Mouse (Mus musculus): ENCODE data around the gene Gm45618.
"Not testable (repeated sequence)": the region's sequence is repeated elsewhere in the genome, so short reads cannot be mapped to it uniquely, and the experiment has no call there.

Gene Gm45618

DNA sequence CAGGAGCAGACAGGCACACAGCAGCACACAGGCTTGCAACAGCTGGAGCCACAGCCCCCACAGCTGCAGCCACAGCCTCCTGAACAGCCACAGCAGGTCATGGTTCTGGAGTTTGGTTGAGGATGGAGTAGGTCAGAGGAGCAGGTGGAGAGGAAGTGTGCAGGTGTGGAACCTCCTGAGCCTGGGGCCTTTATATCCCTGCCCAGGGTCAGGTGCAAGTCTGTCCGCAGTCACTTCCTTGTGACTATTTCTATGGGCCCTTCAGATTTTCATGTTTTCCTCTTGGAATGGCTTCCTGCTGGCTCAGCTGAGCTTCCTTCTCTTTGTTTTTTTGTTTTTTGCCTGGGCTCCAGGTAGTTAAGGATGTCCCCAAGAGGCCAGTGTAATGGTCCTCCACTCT, at the start of gene Gm45618:
Gm45618 (minus strand) TSS at position 101 of the 400 bp plus-strand sequence.
- not testable (repeated sequence) for DNase-seq (ENCODE audit: low read depth, low spot score)

DNA sequence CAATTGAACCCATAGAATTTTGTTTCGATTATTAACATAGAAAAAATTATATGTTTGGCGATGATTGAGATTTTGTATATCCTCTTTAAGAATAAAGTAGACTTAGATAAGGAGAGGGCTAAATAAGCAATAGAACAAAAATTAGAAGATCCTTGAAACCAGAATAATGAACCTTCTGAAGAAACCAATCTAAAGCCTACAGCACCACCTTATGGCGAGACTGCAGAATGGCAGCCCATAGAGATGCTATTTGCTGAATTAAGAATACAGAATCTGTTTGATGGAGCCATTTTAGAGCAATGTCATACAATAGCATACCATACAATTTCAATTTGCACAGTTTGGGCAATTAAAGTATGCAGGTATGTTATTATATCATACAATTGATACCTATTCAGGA, 49.3 kb upstream of the Gm45618 start:
- peak; percentile 17 for DNase-seq (ENCODE audit: low read depth, low spot score)

DNA sequence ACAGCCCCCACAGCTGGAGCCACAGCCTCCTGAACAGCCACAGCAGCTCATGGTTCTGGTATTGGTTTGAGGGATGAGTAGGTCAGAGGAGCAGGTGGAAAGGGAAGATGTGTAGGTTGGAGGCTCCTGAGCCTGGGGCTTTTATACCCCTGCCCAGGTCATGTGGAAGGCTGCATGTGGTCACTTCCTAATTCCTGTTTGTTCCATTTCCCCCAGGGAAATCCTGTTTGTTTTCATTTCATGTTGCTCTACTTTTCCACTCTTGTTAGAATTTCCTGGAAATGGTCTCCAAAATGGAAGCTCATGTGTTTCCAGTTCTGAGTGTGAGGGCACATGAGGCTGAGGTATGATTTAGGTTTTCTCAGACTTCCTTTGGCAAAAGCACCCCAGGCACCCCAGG, 45.1 kb upstream of the Gm45618 start, which contains the start of gene Gm4553:
Gm4553 (minus strand) TSS at position 101 of the 400 bp plus-strand sequence.
- DNase-seq (ENCODE audit: low read depth, low spot score), result not testable (repeated sequence)

DNA sequence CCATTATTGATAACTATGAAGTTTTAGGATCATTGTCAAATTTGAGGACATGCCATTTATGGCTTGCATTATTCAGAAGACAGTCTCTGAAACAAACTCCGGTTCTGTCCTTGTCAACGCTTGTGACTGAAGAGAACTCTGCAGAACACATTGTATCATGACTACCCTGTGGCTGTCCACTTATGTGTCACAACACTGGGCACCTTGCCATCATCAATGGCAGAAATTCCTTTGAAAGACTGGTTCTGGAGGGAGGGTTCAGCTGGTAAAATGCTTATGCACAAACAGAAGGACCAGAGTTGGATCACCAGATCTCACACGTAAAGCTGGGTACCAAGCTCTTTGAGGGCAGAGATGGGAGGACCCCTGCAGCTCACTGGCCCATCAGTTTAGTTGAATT, 38.8 kb upstream of the Gm45618 start:
- DNase-seq (ENCODE audit: low read depth, low spot score), result no peak

DNA sequence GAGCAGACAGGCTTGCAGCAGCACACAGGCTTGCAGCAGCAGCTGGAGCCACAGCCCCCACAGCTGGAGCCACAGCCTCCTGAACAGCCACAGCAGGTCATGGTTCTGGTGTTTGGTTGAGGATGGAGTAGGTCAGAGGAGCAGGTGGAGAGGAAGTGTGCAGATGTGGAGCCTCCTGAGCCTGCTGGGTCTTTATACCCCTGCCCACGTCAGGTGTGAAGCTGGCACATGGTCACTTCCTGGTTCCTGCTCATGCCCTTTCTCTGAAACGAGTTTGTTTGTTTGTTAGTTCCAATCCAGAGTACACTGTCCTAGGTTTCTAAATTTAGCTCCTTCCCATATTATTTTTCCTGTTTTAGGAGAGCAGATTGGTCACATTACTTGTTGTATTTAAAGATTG, 36.5 kb upstream of the Gm45618 start, which contains the start of gene Gm29735:
Gm29735 (minus strand) TSS at position 101 of the 400 bp plus-strand sequence.
- DNase-seq (ENCODE audit: low read depth, low spot score), result not testable (repeated sequence)

DNA sequence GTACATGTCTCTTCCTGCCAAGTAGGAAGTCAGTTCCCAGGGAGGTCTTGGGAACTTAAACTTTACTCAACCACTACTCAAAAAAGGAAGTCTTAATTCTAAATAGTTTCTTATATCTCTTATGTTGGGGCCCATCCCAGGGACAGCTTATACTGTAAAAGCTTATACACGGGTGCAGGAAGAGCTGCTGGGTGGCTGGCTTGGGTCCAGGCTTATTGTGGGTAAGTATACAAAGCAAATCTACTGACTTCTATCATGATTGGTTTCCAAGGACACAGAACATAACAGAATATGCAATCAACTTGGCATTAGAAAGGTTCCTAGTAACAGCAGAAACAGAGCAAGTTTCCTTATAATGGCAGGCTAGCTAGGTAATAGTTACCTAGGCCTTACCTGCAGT, 34.8 kb upstream of the Gm45618 start:
- DNase-seq (ENCODE audit: low read depth, low spot score), result no peak

DNA sequence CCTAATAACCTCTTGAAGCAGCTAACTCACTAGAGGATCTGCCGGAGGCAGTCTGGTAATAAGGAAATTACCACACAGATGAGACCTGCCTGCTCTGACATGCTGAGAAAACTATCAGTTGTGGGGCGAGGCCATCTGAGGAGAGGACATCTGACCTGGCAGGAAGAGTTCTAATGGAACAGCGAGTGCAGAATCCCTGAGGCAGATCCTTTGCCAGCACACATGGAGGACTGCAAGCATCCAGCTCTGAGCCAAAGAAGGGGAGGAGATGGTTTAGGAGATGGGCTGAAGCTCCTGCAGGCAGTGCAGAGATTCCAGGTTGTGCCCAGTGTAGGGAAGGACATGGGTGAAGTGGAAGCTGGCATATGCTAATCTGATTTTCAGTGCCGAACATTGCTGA, 31.7 kb upstream of the Gm45618 start:
- DNase-seq (ENCODE audit: low read depth, low spot score), result no peak

DNA sequence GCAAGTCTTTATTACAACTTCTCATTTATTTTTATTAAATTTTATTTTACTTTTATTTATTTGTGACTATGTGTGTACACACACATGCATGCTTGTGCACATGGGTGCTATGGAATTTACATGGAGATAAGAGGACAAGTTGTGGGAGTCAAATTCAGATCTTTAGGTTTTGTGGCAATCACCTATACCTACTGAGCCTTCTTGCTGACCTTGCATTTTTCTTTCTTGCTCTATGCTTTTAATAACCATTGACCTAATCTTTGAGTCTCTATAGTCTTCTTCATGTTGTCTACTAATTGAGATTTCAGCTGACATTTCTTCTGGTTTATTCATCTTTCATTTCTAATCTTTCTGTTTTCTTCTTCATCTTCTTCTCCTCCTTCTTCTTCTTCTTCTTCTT, 28.1 kb upstream of the Gm45618 start:
- DNase-seq (ENCODE audit: low read depth, low spot score), result no peak

DNA sequence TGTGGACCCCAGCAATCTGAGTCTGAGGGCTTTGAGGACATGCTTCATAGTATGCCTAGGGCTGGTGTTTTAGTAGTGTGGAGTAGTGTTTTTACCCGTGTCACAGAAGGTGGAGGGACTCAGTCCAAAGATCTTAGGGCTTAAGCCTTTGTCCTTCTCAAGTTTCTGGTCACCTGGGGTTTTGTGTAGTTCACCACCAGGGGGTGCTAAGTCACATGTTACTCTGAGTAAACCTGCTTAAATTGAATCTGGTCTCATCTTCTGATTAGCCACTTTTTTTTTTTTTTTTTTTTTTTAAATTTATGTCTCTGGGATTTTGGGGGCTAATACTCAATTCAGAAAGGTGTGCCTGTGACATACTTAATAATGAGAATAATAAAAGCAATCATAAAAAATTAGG, 25.5 kb upstream of the Gm45618 start:
- DNase-seq (ENCODE audit: low read depth, low spot score), result peak; percentile 39

DNA sequence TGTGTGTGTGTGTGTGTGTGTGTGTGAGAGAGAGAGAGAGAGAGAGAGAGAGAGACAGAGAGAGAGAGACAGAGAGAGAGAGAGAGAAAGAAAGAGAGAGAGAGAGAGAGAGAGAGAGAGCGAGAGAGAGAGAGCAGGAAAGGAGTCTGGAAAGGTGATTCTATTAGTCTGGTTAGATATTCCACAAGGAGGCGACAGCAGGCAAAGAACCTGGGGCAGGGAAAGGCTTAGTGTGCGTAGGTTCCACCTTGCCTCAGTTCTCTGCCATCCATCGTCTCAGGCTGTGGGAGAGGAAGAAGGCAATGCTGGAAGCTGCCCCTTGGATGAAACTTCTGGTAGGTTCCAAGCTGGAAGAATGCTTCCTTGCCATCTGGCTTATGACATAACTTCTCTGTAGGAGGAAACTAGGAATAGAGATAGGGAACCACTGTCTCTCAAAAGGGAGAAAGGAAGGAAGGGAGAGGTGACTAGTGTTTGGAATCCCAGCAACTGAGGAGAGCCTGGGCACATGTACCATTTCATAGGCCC, 24.9 kb upstream of the Gm45618 start:
- DNase-seq (ENCODE audit: low read depth, low spot score), result no peak

DNA sequence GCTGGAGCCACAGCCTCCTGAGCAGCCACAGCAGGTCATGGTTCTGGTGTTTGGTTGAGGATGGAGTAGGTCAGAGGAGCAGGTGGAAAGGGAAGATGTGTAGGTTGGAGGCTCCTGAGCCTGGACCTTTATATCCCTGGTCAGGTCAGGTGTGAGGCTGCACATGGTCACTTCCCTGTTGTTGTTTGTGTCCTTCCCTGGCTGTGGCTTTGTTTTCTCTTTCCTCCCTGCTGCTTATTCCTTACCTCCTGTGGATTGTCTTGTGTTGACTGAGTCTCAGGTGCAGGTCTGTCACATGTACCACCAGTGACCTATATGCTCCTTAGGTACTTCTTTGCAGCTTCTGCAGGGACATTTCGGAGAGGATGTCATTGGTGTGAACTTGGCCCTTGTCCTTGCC, 24.0 kb upstream of the Gm45618 start, which contains the start of gene Gm45337:
Gm45337 (minus strand) TSS at position 101 of the 400 bp plus-strand sequence.
- no peak for DNase-seq (ENCODE audit: low read depth, low spot score)

DNA sequence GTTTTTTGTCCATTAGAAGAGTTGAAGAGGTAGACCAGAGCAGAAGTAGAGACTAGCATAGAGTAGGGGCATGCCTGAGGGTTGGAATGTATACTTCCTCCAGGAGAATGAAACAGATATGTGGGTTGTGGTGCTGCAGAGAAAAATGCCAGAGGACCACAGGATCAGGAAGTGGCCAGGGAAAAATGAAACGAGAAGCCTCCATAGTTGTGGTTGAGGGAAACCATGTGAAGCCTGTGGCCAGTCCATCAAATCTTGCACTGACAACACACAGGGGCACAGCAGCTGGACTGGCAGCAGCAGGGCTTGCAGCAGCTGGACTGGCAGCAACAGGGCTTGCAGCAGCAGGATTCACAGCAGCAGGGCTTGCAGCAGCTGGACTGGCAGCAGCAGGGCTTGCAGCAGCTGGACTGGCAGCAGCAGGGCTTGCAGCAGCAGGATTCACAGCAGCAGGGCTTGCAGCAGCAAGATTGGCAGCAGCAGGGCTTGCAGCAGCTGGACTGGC, 23.0 kb upstream of the Gm45618 start:
- not testable (repeated sequence) for DNase-seq (ENCODE audit: low read depth, low spot score)

DNA sequence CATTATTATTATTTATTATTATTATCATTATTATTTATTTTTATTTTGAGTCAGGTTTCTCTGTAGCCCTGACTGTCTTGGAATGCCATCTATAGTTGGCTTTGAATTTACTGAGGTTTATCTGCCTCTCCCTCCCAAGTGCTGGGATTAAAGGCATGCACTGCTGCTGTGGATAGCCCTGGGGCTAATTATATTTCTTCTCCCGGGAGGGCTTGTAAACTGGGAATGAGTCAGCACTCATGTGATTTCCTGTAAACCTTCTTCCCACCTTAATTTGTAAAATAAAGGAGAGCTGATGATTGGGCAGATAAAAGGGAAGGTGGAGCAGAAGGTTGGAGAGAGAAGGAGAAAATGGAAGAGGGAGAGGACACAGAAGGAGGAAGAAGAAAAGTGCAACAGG, 20.2 kb upstream of the Gm45618 start:
- DNase-seq (ENCODE audit: low read depth, low spot score), result no peak

DNA sequence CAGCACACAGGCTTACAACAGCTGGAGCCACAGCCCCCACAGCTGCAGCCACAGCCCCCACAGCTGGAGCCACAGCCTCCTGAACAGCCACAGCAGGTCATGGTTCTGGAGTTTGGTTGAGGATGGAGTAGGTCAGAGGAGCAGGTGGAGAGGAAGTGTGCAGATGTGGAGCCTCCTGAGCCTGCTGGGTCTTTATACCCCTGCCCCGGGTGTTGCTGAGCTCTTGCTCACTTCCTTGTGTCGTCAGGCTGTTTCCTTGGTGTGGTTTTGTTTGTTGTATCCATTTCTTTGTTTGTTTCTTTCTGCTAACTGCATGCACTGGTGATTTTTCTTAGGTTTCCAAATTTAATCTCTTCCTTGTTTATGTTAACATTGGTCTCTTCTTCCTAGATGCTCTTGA, 15.4 kb upstream of the Gm45618 start, which contains the start of gene Gm39115:
Gm39115 (minus strand) TSS at position 101 of the 400 bp plus-strand sequence.
- DNase-seq (ENCODE audit: low read depth, low spot score), result not testable (repeated sequence)

DNA sequence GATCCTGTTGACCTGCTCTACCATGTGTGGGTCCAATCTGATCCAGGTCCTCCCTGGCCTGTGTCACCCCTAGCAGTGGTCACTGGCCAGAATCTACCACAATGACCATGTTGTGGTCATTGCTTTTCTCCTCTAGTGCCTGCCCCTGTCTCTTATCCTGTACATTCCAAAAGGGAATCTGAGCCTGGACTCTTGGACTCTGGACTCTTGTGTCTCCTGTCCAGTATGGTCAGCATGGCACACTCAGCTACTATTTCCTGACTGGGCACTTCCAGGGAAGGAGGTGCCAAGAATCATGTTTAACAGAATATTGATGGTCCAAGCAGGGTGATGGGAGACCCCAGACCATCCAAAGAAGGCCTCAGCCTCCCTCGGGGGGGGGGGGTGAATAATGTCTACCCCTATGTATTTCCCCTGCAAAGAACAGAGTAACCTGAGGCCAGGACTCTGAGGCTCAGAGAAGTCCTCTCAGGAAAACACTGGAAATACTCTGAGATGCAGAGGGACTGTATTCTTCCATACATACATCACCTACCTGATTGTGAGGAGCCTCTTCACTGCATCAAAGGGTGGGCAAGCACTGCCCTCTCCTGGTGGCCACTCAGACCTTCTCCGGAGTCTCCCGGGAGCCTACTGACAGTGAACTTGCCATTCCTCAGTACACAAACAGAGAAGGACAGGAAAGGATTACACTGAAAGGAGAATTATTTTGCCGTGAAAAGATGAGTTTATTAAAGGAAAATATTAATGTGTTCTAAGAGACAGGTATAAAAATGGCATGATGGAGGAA, 13.9 kb upstream of the Gm45618 start:
- DNase-seq (ENCODE audit: low read depth, low spot score), result no peak

DNA sequence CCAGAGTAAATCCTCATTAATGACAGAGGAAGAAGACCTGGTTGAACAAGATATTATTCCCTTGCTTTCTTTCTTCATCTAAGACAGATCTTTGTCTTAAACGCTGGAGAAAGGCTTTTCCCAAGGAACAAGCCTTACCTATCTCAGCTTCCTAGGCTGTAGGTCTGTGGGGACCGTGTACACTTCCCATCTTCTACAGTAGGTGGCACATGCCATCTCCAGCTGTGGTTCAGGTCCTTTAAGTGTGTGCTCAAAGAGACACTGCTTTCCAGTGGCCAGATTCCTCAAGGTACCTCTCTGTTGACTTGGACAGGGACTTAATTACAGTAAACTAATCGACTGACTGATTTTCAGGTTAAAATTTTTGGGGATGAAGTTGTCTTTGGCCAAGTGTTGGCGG, 8.3 kb upstream of the Gm45618 start:
- DNase-seq (ENCODE audit: low read depth, low spot score), result no peak

DNA sequence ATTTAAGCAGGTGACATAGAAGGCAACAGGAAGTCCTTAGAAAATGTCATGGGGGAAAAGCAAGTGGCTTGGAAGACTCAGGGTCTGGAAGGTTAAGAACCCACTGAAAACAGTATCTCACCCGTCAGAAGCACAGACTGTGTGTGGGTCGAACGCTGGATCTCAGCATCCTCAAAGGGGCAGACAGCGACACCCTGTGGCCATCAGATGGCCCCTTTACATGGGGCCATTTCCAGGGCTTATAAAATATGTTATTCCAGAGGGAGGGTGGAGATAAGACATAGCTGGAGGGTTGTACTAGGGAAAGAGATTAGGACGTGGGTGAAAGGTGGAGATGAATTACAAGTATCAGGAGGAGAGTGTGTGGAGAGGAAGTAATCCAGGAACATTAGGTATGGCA, 897 bp downstream of the Gm45618 start:
- no peak for DNase-seq (ENCODE audit: low read depth, low spot score)

DNA sequence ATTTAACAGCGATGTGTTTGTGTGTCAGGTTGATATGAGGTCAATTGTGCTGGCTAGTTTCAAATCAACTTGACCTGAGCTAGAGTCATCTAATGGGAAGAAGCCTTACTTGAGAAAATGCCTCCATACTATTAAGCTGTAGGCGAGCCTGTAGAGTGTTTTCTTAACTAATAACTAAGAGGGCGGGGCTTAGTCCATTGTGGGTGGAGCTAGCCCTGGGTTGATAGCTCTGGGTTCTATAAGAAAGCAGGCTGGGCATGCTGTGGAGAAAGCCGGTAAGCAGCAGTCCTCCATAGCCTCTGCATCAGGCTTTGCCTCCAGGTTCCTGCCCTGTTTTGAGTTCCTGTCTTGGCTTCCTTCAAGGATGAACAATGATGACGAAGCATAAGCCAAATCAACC, 15.8 kb downstream of the Gm45618 start:
- no peak for DNase-seq (ENCODE audit: low read depth, low spot score)

DNA sequence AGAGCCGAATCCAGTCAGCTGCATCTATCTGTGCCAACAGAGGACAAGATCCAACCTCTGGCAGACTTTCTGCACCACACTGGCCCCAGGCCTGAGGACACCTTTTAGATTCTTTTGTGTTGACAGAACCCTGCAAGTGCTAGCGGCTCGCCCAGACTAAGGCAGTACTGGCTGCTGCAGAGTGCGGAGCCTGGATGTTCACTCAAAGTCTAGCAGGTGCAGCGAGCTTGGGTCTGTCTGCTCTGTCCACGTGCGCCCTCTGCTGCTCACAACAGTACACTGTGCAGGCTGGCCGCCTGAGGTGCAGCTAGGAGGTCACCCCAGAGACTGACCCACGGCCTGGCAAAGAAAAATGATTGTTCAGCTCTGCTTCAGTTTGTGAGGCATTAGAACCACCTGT, 22.8 kb downstream of the Gm45618 start:
- peak; percentile 73 for DNase-seq (ENCODE audit: low read depth, low spot score)

DNA sequence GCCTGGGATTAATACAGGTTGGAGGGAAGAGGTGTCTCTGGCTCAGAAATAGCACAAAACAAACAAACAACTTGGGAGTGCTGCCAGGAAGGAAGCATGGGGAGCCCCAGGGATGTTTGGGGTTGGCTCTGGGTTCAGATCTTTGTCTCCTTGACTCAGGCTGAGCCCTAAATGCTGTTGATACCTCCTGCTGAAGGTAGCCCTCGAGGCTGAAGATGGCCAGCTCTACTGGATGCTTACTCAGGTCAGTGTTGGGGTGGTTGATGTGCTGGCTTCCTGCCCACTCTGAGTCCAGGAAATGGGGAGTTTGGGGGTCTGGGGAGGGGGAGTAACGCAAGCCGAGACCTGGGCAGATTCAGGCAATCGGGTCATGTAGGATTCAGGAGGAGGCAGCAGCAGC, 23.8 kb downstream of the Gm45618 start:
- no peak for DNase-seq (ENCODE audit: low read depth, low spot score)

DNA sequence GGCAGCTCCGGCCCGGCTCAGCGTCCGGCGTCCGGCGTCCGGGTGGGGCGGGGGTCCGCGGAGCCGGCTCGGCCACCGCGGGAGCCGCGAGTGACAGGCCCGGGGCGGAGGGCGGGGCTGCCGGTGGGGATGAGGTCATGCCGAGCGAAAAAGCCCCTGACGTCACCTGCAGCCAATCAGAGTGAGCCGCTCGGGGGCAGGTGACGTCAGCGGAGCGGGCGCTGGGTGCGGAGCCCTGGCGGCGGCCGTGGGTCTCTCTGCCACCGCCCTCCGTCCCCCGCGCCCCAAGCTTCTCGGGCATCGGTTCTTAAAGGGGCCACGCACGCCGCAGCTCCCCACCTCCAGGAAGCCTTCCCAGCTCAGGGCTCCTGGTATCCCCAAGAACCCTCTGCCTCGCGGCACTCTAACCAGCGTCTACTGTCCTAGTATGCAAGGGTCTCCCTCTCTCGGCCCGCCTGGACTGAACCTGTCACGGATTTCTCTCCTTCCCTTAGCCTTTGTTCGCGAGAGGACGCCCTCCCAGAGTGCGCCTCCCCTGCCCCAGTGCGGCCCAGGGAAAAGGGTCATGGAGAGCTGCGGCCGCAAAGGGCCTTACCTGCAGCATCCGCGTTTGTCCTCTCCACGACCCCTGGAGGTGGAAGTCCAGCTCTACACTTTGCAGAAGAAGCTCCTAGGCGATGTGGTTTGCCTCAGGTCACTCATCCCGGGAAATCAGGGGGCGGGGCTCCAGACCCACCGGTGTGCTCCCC, 25.2 kb downstream of the Gm45618 start, which contains the start of gene Dusp8:
Dusp8 (minus strand) TSS at position 661 of the 749 bp plus-strand sequence.
- DNase-seq (ENCODE audit: low read depth, low spot score), result peak; percentile 91

All from CD4-positive helper T cell, adult 2 months (primary cell).